Mouse (Mus musculus): Measurements from ENCODE around the gene Sufu. TPM values are rescaled to one million over a fixed set of nuclear protein-coding genes. Genes with fewer than 3 reads are reported as not detected.

The Sufu gene
- polyA plus RNA-seq, 1 experiment from 2014 or later: 28.0 TPM

- no peak for ATAC-seq
- Histone ChIP-seq H3K4me1 (peaks cover 53% of the 10 kb centered on the region), H3K9ac (peak overlapping the region; percentile 8), H3K4me3 (no peak overlapping the region), H3K27me3 (no peaks in the 10 kb centered on the region), H3K36me3 (ENCODE audit: poor library complexity, severe bottlenecking) (peaks cover 18% of the 10 kb centered on the region), H3K9me3 (replicated peaks) (no peaks in the 10 kb centered on the region), H3K27ac (no peak overlapping the region), H3K4me2 (no peak overlapping the region)
- 70% methylated on average over 5 of the region's 5 CpGs for WGBS
These were observed 136.8 kb downstream of the Sufu start for GRCm38 (mm10) chr19:46533525-46533924.

DNA sequence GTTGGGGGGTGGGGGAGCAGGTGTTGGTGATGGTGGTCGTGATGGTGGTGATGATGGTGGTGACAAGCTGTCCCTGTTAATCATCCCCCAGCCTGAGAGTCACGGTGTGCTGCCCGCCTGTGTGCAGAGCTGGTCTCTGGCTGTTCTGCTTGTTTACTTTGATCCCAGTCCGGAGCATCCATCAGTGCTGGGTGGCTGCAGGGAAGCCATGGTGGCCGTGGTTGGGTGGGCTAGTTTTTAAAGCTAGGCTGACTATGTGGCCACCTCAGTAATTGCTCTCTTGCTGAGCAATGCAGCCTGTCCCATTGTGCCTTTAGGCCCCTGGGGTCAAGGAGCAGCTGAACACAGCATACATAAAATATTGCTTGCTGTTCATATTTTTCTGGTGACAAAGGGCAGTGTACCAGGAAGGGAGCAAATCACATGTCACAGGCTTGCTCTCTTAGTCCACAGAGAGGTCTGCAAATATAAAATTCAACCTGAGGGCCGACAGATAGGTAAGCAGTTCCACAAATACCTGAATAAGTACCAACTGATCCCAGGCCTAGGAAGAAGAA lies 137.9 kb downstream of the Sufu start:
- no peaks in the 10 kb centered on the region for H3K9me3 ChIP-seq (replicated peaks)

DNA sequence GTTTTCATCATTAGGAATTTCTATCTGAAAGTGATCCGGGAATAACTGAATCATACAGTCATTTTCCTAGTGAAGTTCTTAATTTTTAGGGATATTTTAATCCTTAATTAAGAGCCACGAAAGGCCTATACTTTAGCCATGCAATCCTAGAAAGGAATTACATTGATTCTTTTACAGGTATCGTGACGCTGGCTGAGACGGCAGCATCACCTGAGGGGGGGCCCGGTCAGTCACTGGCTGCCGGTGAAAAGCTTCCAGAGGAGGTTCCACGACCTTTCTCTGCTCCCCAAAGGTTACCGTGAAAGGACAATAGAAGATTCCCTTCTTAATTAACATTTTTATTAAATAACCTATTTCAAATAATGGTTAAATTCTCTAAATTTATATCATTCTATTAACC lies 140.7 kb downstream of the Sufu start:
- no peak for ATAC-seq
- Histone ChIP-seq H3K36me3 (ENCODE audit: poor library complexity, severe bottlenecking) (peaks cover 48% of the 10 kb centered on the region), H3K9ac (no peak overlapping the region), H3K9me3 (replicated peaks) (no peaks in the 10 kb centered on the region), H3K4me2 (no peak overlapping the region), H3K4me3 (no peak overlapping the region), H3K27me3 (no peaks in the 10 kb centered on the region), H3K4me1 (peaks cover 15% of the 10 kb centered on the region), H3K27ac (no peak overlapping the region)
- WGBS: 92% methylated on average over 9 of the region's 9 CpGs

More for the DNA sequence above, 137.9 kb downstream of the Sufu start:
- no peak overlapping the region for H3K9ac ChIP-seq
- peaks cover 43% of the 10 kb centered on the region for H3K4me1 ChIP-seq
- no peak overlapping the region for H3K4me2 ChIP-seq
- peaks cover 23% of the 10 kb centered on the region for H3K36me3 ChIP-seq (ENCODE audit: poor library complexity, severe bottlenecking)
- no peak overlapping the region for H3K27ac ChIP-seq
- H3K27me3 ChIP-seq: no peaks in the 10 kb centered on the region
- no peak overlapping the region for H3K4me3 ChIP-seq
- WGBS: 71% methylated on average over 6 of the region's 6 CpGs
- no peak for ATAC-seq

- no peak for ATAC-seq
- Histone ChIP-seq H3K27me3 (no peaks in the 10 kb centered on the region), H3K36me3 (ENCODE audit: poor library complexity, severe bottlenecking) (peaks cover 57% of the 10 kb centered on the region), H3K4me1 (peaks cover 7% of the 10 kb centered on the region; the same call in 1 of the 2 replicates), H3K9ac (no peak overlapping the region), H3K4me2 (no peak overlapping the region), H3K27ac (no peak overlapping the region), H3K9me3 (replicated peaks) (no peaks in the 10 kb centered on the region), H3K4me3 (no peak overlapping the region)
- 87% methylated on average over 6 of the region's 6 CpGs for WGBS
These were observed 141.5 kb downstream of the Sufu start for GRCm38 (mm10) chr19:46538213-46538612.

Other genes with a start within 250 kb of the Sufu start
- gene Pitx3, start 248.6 kb upstream of the Sufu start, polyA plus RNA-seq (2015; fragmentation: Nextera tagmentation; extraction: Ambion mirVana): 0.47 TPM in 1 of 2 replicates, not detected in the other
- gene Gbf1, start 244.4 kb upstream of the Sufu start, polyA plus RNA-seq (2015; fragmentation: Nextera tagmentation; extraction: Ambion mirVana): 54.4 and 62.8 TPM in 2 replicates
- 1.1 and 1.5 TPM in 2 replicates for gene Nfkb2, start 92.6 kb upstream of the Sufu start, polyA plus RNA-seq (2015; fragmentation: Nextera tagmentation; extraction: Ambion mirVana)
- 31.0 and 34.8 TPM in 2 replicates for gene Psd, start 69.7 kb upstream of the Sufu start, polyA plus RNA-seq (2015; fragmentation: Nextera tagmentation; extraction: Ambion mirVana)
- gene Fbxl15, start 68.7 kb upstream of the Sufu start, polyA plus RNA-seq (2015; fragmentation: Nextera tagmentation; extraction: Ambion mirVana): 30.8 and 32.8 TPM in 2 replicates
- gene Cuedc2, start 58.2 kb upstream of the Sufu start, polyA plus RNA-seq (2015; fragmentation: Nextera tagmentation; extraction: Ambion mirVana): 304 and 309 TPM in 2 replicates
- gene Mfsd13a, start 55.8 kb upstream of the Sufu start, polyA plus RNA-seq (2015; fragmentation: Nextera tagmentation; extraction: Ambion mirVana): 7.6 and 7.8 TPM in 2 replicates
- gene 2310034G01Rik, start 46.6 kb upstream of the Sufu start, polyA plus RNA-seq (2015; fragmentation: Nextera tagmentation; extraction: Ambion mirVana): 1.7 and 2.2 TPM in 2 replicates
- 285 and 307 TPM in 2 replicates for gene Actr1a, start 1.1 kb upstream of the Sufu start, polyA plus RNA-seq (2015; fragmentation: Nextera tagmentation; extraction: Ambion mirVana)
- 22.5 and 22.6 TPM in 2 replicates for gene Trim8, start 104.8 kb downstream of the Sufu start, polyA plus RNA-seq (2015; fragmentation: Nextera tagmentation; extraction: Ambion mirVana)
- 233 and 245 TPM in 2 replicates for gene Arl3, start 176.3 kb downstream of the Sufu start, polyA plus RNA-seq (2015; fragmentation: Nextera tagmentation; extraction: Ambion mirVana)
- 12.4 and 13.2 TPM in 2 replicates for gene Sfxn2, start 176.5 kb downstream of the Sufu start, polyA plus RNA-seq (2015; fragmentation: Nextera tagmentation; extraction: Ambion mirVana)
- 33.1 and 36.5 TPM in 2 replicates for gene Wbp1l, start 202.2 kb downstream of the Sufu start, polyA plus RNA-seq (2015; fragmentation: Nextera tagmentation; extraction: Ambion mirVana)